Mouse (Mus musculus) ovary, postnatal 14 days (tissue): ENCODE data around the gene Rab34.

Source experiments
- DNase-seq: peaks from one replicate; pipeline ENCODE4 v3.0.0; 2022; ENCODE audit warnings: low spot score

The Rab34 gene

DNA sequence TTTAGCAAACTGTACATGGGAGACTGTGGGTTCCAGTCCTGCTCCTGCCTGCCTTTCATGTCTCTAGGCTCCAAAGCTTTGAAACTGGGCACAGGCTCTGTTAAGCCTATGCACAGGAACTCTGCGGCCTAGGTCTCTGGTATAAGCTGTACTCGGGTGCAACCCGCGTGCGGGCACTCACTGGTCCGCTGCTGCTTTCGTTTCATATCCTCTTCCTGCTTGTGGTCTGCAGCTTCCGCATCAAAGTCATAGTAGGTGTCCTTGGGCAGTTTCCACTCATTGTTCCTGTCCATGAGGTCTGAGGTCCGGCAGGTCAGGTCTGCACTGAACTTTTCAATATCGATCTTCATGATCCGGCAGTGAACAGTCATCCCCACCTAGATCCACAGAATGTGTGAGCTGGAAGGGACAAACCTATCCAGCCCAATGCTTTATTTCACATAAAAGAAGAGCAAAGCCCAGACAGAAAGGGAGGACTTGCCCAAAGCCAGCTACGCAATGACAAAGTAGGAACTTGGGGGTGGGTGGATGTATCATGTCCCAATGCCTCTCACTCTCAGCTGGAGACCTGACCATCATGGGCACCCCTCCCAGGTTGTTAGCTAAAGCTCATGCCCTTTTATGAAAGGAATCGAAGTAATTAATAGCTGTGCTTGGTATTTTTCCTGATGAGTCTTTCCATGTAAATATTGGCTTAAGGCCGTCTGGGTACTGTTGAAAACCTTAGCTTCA lies 25.0 kb downstream of the Rab34 start:
- no peak for DNase-seq

DNA sequence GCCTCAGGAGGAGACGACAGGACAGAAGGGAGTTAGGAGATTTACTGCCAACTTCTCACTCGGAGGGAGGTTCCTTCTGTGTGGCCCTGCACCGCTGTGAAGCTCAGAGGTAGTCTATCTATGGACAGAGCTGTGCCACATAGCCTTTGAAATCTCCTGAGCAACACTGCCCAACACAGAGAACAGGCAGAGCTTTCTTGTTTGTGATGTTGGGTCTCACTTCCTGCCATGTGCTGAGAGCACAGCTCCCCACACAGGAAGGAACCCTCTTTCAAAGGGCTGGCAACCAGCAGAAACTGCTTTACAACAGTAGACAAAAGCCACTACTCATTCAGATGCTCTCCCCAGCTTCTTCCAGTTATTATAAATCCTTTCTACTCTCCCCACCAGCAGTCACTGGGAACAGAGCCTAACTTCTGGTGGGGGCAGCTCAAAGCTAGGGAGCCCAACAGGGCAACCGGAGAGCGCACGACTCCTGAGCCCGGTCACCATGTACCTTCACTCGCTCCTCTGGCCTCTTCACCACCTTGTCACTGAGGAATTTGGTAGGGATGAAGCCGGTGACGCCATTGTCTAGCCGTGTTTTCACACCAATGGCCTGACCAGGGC lies 27.6 kb downstream of the Rab34 start:
- DNase-seq = no peak

DNA sequence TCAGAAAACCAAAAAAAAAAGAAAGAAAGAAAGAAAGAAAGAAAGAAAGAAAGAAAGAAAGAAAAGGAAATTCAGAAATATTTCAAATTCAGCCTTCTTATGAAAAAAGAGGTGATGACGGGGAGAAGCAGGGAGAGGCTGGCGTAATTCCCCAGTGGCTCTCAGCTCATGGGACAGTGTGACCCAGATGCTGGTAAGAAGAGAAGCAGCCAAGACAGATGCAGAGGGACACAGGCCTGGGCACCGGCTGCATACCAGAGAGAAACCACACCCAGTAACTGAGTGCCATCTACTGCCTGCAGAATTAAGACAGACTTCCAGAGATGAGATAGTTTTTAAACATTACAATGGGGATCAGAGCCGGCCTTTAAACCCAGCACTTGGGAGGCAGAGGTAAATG lies 35.4 kb downstream of the Rab34 start:
- DNase-seq = no peak

DNA sequence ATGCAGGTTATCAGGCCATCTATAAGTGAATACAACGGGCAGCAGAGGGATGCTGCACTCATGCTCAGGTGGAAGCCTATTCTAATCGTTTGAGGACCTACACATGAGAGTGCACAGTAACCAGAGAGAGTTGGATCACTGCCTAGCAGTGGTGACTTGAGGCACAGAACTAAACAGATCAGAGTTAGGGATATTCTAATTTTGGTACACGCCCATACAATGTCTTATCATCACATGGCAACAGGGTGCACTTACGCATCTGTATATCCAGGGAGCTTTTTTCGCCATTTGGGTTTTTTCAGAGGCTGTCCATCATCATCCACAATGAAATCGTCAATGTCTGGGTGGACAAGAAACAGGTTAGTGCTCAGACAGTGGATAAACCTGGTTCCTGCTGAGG lies 43.3 kb downstream of the Rab34 start:
- DNase-seq = no peak

DNA sequence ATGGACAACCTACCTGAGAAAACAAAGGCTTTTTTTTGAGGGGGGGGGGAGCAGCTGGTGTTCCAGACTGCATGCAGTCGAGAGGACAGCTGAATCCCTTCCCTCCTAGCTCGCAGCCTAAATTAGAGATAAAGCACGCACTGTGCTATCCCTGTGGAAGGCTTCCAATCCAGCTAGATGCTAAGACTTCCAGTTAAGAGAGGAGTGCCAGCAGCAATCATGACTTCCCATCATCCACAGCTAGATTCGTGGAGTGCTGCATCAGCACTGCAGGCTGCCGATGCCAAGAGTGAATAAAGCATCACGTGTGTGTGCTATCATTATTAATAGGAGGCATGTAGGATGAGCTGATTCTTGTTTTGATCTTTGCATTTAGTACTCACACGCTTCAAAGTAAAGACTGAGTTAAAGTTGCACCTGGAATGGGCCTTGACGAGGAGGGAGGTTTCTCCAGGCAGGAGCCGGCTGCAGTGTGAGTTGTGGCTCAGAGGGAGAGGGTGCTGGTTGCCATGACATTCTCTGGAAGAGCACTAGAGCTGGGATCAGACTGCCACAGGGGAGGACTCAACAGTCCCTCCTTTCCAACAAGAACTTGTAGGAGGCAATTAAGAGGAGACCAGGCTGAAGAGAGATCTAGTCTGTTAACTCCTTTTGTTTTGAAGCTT lies 52.1 kb downstream of the Rab34 start:
- no peak for DNase-seq
